Mouse (Mus musculus) liver, postnatal 0 days (tissue): ENCODE results near the gene Adap1. TPM values are rescaled to one million over a fixed set of nuclear protein-coding genes. Genes with fewer than 3 reads are reported as not detected.

ENCODE experiments used
- ATAC-seq: fragments of 200-750 bp; cut with Nextera tagmentation; 2 replicates; pipeline ENCODE4 v1.8.0; 2017; ENCODE audit warnings: mild to moderate bottlenecking, moderate library complexity
- DNase-seq: peaks from one replicate; pipeline ENCODE4 v3.0.0-alpha.2; 2016
- H3K27ac ChIP-seq: fragments of 300-500 bp; sonication (generic); 2 replicates; pipeline ENCODE4 v1.5.1; 2014; ENCODE audit warnings: antibody characterized with exemption, moderate library complexity, mild to moderate bottlenecking, low read depth
- H3K27me3 ChIP-seq: fragments of 300-500 bp; sonication (generic); 2 replicates; pipeline ENCODE4 v1.6.1; 2014; ENCODE audit warnings: low read length, control low read depth, mixed read lengths; ENCODE audit not compliant: insufficient read depth
- H3K36me3 ChIP-seq: fragments of 300-500 bp; sonication (generic); replicated peaks from 2 replicates; pipeline ENCODE4 v1.6.1; 2014; ENCODE audit warnings: mild to moderate bottlenecking, control low read depth, low read length, moderate library complexity, mixed read lengths; ENCODE audit not compliant: insufficient read depth
- H3K4me1 ChIP-seq: fragments of 300-500 bp; sonication (generic); 2 replicates; pipeline ENCODE4 v1.6.1; 2014; ENCODE audit warnings: antibody characterized with exemption, mild to moderate bottlenecking, control low read depth; ENCODE audit not compliant: insufficient read depth
- H3K4me2 ChIP-seq: fragments of 300-500 bp; sonication (generic); 2 replicates; pipeline ENCODE4 v1.6.1; 2014; ENCODE audit warnings: low read depth, mild to moderate bottlenecking, low read length, moderate library complexity, mixed read lengths
- H3K4me3 ChIP-seq: fragments of 300-500 bp; sonication (generic); 2 replicates; pipeline ENCODE4 v1.5.1; 2014; ENCODE audit warnings: low read depth, low read length
- H3K9ac ChIP-seq: fragments of 300-500 bp; sonication (generic); replicated peaks from 2 replicates; pipeline ENCODE4 v1.6.1; 2014; ENCODE audit warnings: mild to moderate bottlenecking, moderate library complexity
- H3K9me3 ChIP-seq: fragments of 300-500 bp; sonication (generic); 2 replicates; pipeline ENCODE4 v1.6.1; 2016; ENCODE audit warnings: mild to moderate bottlenecking, control low read depth, low read length, mixed read lengths
- CTCF ChIP-seq: sonication (generic); IDR thresholded peaks from 2 replicates; pipeline ENCODE4 v1.5.1; 2016; ENCODE audit warnings: antibody characterized with exemption, low read depth
- EP300 ChIP-seq: IDR thresholded peaks from 2 replicates; pipeline ENCODE4 v1.6.1; 2016; ENCODE audit warnings: antibody characterized with exemption, low read depth, mild to moderate bottlenecking
- WGBS: fragments of 180-500 bp; shearing (Covaris S2); extraction: QIAGEN DNeasy Blood & Tissue Kit; methylation state at CpG from one replicate; pipeline ENCODE4 v1.1.7; 2014; ENCODE audit not compliant: insufficient replicate concordance; 5-methylcytosine and 5-hydroxymethylcytosine counted together
- polyA plus RNA-seq: library from polyadenylated mRNA; unstranded; fragments of >200 nt; fragmentation: Nextera tagmentation; extraction: Ambion mirVana; gene quantifications from 2 replicates; pipeline ENCODE4 v1.2.1, GENCODE M21; 2015

Adap1 gene
- polyA plus RNA-seq, 1 experiment from 2014 or later = 3.7 TPM

DNA sequence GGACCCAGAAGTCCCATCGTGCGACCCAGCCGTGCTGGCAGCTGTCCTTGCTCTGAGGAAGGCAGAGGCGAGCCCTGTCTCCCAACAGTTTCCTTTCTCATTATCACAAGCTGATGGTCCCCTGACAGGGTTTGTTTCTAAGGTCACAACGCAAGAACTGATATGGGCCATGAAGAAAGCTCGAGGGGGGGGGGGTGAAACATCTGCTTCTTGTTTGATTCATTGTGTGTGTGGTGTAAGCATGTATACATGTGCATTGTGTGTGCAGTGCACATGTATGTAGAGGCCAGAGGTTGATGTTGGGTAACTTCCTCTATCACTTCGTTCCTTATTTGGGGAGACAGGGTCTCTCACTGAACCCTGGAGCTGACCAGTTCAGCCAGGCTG is 2.2 kb upstream of the Adap1 start:
- ATAC-seq (no peak), DNase-seq (no peak)
- Histone ChIP-seq H3K27ac (peak overlapping the region; percentile 62), H3K36me3 (no peaks in the 10 kb centered on the region), H3K4me2 (no peak overlapping the region), H3K9me3 (no peaks in the 10 kb centered on the region), H3K4me3 (no peak overlapping the region), H3K9ac (no peak overlapping the region), H3K27me3 (no peaks in the 10 kb centered on the region; the same call in 1 of the 2 replicates), H3K4me1 (peaks cover 19% of the 10 kb centered on the region)
- TF ChIP-seq CTCF = no peak
- TF ChIP-seq EP300 = no peak
- WGBS = 33% methylated on average over 7 of the region's 7 CpGs

DNA sequence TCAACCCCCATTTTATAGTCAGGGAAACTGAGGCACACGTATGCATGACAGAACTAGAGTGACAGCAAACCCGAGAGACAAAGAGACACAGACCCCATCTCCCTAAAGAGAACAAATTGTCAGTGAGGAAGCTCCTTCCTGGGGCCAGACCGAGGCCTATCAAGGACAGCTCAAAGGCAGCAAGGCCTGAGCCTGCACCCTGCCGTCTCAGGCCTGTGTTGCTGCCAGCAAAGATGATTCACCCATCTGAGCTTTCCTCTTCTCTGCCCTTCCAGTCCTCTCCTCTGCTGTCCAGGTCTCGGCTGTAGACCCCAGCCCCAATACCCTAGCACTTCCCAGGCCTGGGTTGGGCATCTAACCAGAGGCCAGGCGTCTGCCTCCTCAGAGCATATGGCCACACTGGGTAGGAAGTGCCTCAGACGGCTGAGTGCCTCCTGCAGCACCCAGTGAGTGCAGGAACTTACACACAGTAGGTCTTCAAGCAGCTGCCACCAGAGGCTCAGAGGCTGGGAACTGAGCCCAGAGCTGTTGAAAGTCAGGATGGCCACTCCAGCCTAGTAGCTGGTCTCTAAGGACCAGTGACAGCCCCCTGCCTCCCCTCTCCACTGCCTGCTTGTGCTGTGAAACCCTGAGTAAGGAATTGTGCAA is 1.7 kb upstream of the Adap1 start:
- ATAC-seq (no peak), DNase-seq (no peak)
- Histone ChIP-seq H3K36me3 (no peaks in the 10 kb centered on the region), H3K27me3 (no peaks in the 10 kb centered on the region; the same call in 1 of the 2 replicates), H3K4me2 (no peak overlapping the region), H3K9ac (no peak overlapping the region), H3K4me3 (no peak overlapping the region), H3K27ac (peak overlapping the region; percentile 62), H3K9me3 (no peaks in the 10 kb centered on the region), H3K4me1 (peaks cover 15% of the 10 kb centered on the region; the same call in 1 of the 2 replicates)
- 65% methylated on average over 7 of the region's 7 CpGs for WGBS
- TF ChIP-seq EP300 (no peak), CTCF (no peak)

DNA sequence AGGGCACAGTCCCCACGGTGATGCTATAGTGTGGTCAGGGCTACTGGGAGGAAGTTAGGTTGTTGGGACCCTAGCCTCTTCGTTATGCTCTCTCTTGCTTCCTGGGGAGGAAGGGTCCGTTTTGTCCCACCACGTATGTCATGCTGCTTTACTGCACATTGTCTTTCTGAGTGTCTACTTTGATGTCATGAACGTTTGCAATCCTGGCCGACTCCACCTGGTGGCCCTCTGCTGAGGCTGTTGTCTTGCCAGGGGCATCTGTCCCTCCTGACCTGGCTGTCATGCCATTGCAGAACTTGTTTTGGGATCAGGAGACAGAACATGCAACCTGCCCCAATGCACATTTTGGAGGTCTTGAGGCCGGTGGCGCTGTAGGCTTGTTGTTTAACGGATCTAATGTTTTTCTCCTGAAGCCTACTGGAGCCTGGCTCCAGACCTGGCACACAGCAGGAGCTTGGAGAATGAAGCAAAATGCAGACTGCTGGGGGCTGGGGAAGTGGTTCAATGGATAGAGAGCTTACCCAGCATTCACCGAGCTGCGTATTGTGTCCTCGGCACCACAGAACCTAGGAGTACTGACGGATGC is 782 bp upstream of the Adap1 start:
- H3K36me3 ChIP-seq = no peaks in the 10 kb centered on the region
- DNase-seq = no peak
- no peak overlapping the region for H3K4me2 ChIP-seq
- no peaks in the 10 kb centered on the region for H3K9me3 ChIP-seq
- H3K9ac ChIP-seq = no peak overlapping the region
- H3K4me3 ChIP-seq = no peak overlapping the region
- no peaks in the 10 kb centered on the region; the same call in 1 of the 2 replicates for H3K27me3 ChIP-seq
- no peak for ATAC-seq
- WGBS = 55% methylated on average over 13 of the region's 13 CpGs
- TF ChIP-seq EP300 (no peak), CTCF (peak; percentile 27; the same call in 1 of the 2 replicates)
- H3K27ac ChIP-seq = no peak overlapping the region
- H3K4me1 ChIP-seq = peaks cover 12% of the 10 kb centered on the region; the same call in 1 of the 2 replicates

DNA sequence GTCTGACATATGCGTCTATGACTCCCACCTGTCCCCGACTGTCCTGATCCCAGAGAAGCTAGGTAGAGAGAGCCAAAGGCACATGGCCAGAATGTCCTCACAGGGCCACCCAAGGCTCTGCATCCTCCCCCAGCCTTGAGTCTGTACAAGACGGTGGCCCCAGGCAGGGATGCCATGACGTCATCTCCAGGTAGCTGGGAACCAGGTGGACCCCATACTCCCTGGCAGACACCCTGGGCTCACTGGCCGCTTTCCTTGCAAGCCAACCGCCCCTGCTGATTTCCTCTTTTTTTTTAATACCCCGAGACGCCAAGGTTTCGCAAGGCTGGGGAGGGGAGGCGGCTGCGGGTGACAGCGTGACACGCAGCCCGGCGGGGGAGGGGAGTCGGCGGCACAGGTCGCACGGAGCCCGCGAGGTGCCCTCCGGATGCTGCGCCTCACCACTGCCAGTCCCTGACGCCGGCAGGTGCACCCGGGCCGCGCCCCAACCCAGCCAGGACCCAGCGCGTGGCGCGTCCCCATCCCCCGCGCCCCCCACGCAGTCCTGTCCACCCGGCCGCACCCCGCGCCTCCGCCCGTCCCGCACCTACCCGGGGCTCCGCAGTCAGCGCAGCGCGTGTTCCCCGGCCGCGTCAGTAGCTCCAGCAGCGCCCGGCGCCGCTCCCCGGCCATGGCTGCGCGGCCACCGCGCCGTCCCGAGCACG is 579 bp downstream of the Adap1 start:
- Histone ChIP-seq H3K4me2 (peak overlapping the region; percentile 89), H3K4me3 (peak overlapping the region; percentile 62), H3K27me3 (no peaks in the 10 kb centered on the region; the same call in 1 of the 2 replicates), H3K4me1 (peaks cover 12% of the 10 kb centered on the region; the same call in 1 of the 2 replicates), H3K9me3 (no peaks in the 10 kb centered on the region), H3K9ac (peak overlapping the region; percentile 79), H3K27ac (peak overlapping the region; percentile 78), H3K36me3 (no peaks in the 10 kb centered on the region)
- ATAC-seq (peak; percentile 54), DNase-seq (peak; percentile 70)
- under 1% methylated on average over 50 of the region's 62 CpGs for WGBS
- no peak for TF ChIP-seq EP300
- TF ChIP-seq CTCF = no peak

DNA sequence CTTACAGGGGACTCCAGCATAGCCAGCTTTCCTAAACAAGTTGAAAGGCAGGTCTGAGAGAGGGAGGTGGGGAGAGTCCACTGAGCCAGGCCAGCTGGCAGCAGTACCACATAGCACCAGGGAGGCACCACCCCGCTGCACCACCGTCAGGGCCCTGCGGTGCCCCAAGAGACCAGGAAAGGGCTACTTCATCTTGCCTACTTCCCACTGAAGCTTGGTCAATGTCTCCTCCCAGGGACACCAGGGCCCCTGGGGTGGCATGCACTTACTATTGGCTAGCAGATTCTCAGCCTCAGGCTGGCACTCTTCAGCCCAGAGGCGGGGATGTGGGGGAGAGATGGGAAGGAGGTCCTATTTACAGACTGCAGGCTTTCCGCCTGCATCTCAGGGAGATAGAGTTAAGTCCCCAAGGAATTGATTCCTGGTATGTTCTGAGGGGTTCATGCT is 1.4 kb downstream of the Adap1 start:
- ATAC-seq (no peak), DNase-seq (no peak)
- TF ChIP-seq EP300 = no peak
- 0 out of 2 replicates have a peak, but pooled peaks have one; percentile 9 for TF ChIP-seq CTCF
- peaks cover 12% of the 10 kb centered on the region; the same call in 1 of the 2 replicates for H3K4me1 ChIP-seq
- peak overlapping the region; percentile 62 for H3K4me3 ChIP-seq
- H3K9ac ChIP-seq = no peak overlapping the region
- WGBS = 24% methylated on average over 5 of the region's 5 CpGs
- no peaks in the 10 kb centered on the region for H3K36me3 ChIP-seq
- H3K27me3 ChIP-seq = no peaks in the 10 kb centered on the region; the same call in 1 of the 2 replicates
- H3K9me3 ChIP-seq = no peaks in the 10 kb centered on the region
- H3K27ac ChIP-seq = peak overlapping the region; percentile 78
- peak overlapping the region; percentile 89 for H3K4me2 ChIP-seq
